Mouse (Mus musculus) MEL (cell line): ENCODE measurements around the gene Ly6g6c. TPM values are rescaled to one million over a fixed set of nuclear protein-coding genes. Genes with fewer than 3 reads are reported as not detected.

Experiments
- DNase-seq: peaks from one replicate; pipeline ENCODE4 v3.0.0; 2011; ENCODE audit warnings: low read depth, low spot score
- H3K27ac ChIP-seq: 2 replicates; pipeline ENCODE4 v1.5.1; 2012; ENCODE audit warnings: low read depth, mild to moderate bottlenecking, control low read depth, low read length, moderate library complexity; ENCODE audit not compliant: control insufficient read depth
- H3K27me3 ChIP-seq, 2 experiments: fragments of 150-350 bp in 1 of 2; sonication (generic) in 1 of 2; 2 replicates each; pipeline ENCODE4 v1.6.1; 2012; ENCODE audit warnings: low read length in 2 of 2, mild to moderate bottlenecking in 2 of 2, improper control_type of control experiment in 1 of 2, moderate library complexity in 1 of 2; ENCODE audit not compliant: insufficient read depth in 2 of 2, control insufficient read depth in 1 of 2
- H3K36me3 ChIP-seq, 2 experiments: 2 replicates each; pipeline ENCODE4 v1.6.1; 2012 to 2014; ENCODE audit warnings: low read length in 2 of 2, improper control_type of control experiment in 1 of 2, inconsistent platforms in 1 of 2, mild to moderate bottlenecking in 1 of 2; ENCODE audit not compliant: insufficient read depth in 2 of 2, control insufficient read depth in 1 of 2
- H3K4me1 ChIP-seq, 2 experiments: fragments of 150-350 bp in 1 of 2; sonication (generic) in 1 of 2; 2 replicates each; pipeline ENCODE4 v1.6.1; 2012; ENCODE audit warnings: low read length in 2 of 2, improper control_type of control experiment in 1 of 2, mild to moderate bottlenecking in 1 of 2; ENCODE audit not compliant: insufficient read depth in 2 of 2, control insufficient read depth in 1 of 2
- H3K4me3 ChIP-seq, 2 experiments: fragments of 150-350 bp in 1 of 2; sonication (generic) in 1 of 2; 2 replicates each; pipeline ENCODE4 v1.5.1; 2012; ENCODE audit warnings: low read depth in 2 of 2, low read length in 2 of 2, mild to moderate bottlenecking in 2 of 2, moderate library complexity in 2 of 2, control low read depth in 1 of 2, improper control_type of control experiment in 1 of 2; ENCODE audit not compliant: control insufficient read depth in 1 of 2, insufficient read depth in 1 of 2
- H3K79me2 ChIP-seq: 2 replicates; pipeline ENCODE4 v1.6.1; 2012; ENCODE audit warnings: mild to moderate bottlenecking, low read length, moderate library complexity; ENCODE audit not compliant: control insufficient read depth, poor library complexity, insufficient read depth
- H3K9ac ChIP-seq: 2 replicates; pipeline ENCODE4 v1.6.1; 2012; ENCODE audit warnings: low read depth, mild to moderate bottlenecking, control low read depth, low read length, moderate library complexity; ENCODE audit not compliant: control insufficient read depth, poor library complexity, severe bottlenecking
- H3K9me3 ChIP-seq: fragments of 150-350 bp; sonication (generic); replicated peaks from 2 replicates; pipeline ENCODE4 v1.6.1; 2012; ENCODE audit warnings: mild to moderate bottlenecking, low read length, improper control_type of control experiment, moderate library complexity; ENCODE audit not compliant: insufficient read depth
- BHLHE40 ChIP-seq: IDR thresholded peaks from 2 replicates; pipeline ENCODE4 v1.6.1; 2012; ENCODE audit warnings: low read depth, mild to moderate bottlenecking, inconsistent platforms, low read length, improper control_type of control experiment, borderline replicate concordance
- CHD1 ChIP-seq: IDR thresholded peaks from 2 replicates; pipeline ENCODE4 v1.6.1; 2012; ENCODE audit warnings: low read depth, mild to moderate bottlenecking, inconsistent platforms, low read length, improper control_type of control experiment
- CHD2 ChIP-seq: IDR thresholded peaks from 2 replicates; pipeline ENCODE4 v1.6.1; 2011; ENCODE audit warnings: low read length, improper control_type of control experiment
- CTCF ChIP-seq, 3 experiments: IDR thresholded peaks in 2 of 3; conservative IDR thresholded peaks in 1 of 3; 2 replicates each; pipeline ENCODE4 v1.5.1; 2011 to 2012; ENCODE audit warnings: low read length in 3 of 3, low read depth in 2 of 3, mild to moderate bottlenecking in 2 of 3, improper control_type of control experiment in 1 of 3, inconsistent platforms in 1 of 3, mixed read lengths in 1 of 3, moderate library complexity in 1 of 3; ENCODE audit not compliant: control insufficient read depth in 1 of 3, insufficient read depth in 1 of 3, poor library complexity in 1 of 3, severe bottlenecking in 1 of 3
- E2F4 ChIP-seq: IDR thresholded peaks from 2 replicates; pipeline ENCODE4 v1.6.1; 2011; ENCODE audit warnings: low read depth, low read length, improper control_type of control experiment, borderline replicate concordance
- ETS1 ChIP-seq: IDR thresholded peaks from 2 replicates; pipeline ENCODE4 v1.6.1; 2012; ENCODE audit warnings: low read depth, mild to moderate bottlenecking, inconsistent platforms, low read length, improper control_type of control experiment, moderate library complexity
- GATA1 ChIP-seq: IDR thresholded peaks from 2 replicates; pipeline ENCODE4 v1.6.1; 2011; ENCODE audit warnings: low read depth, low read length, improper control_type of control experiment
- HCFC1 ChIP-seq: IDR thresholded peaks from 2 replicates; pipeline ENCODE4 v1.6.1; 2012; ENCODE audit warnings: low read depth, mild to moderate bottlenecking, inconsistent platforms, low read length, improper control_type of control experiment, moderate library complexity
- JUND ChIP-seq: IDR thresholded peaks from 2 replicates; pipeline ENCODE4 v1.6.1; 2011; ENCODE audit warnings: low read depth, mild to moderate bottlenecking, improper control_type of control experiment, low read length
- KAT2A ChIP-seq: conservative IDR thresholded peaks from 2 replicates; pipeline ENCODE4 v1.6.1; 2012; ENCODE audit warnings: low read depth, low read length, improper control_type of control experiment, inconsistent platforms
- MAFK ChIP-seq: IDR thresholded peaks from 2 replicates; pipeline ENCODE4 v1.6.1; 2011; ENCODE audit warnings: low read depth, mild to moderate bottlenecking, low read length, improper control_type of control experiment, borderline replicate concordance
- MAX ChIP-seq: IDR thresholded peaks from 2 replicates; pipeline ENCODE4 v1.6.1; 2011; ENCODE audit warnings: low read length, improper control_type of control experiment
- MAZ ChIP-seq: IDR thresholded peaks from 2 replicates; pipeline ENCODE4 v1.6.1; 2012; ENCODE audit warnings: low read depth, mild to moderate bottlenecking, inconsistent platforms, low read length, improper control_type of control experiment
- MEF2A ChIP-seq: IDR thresholded peaks from 2 replicates; pipeline ENCODE4 v1.6.1; 2014; ENCODE audit warnings: low read depth, mild to moderate bottlenecking, inconsistent platforms, low read length, improper control_type of control experiment; ENCODE audit not compliant: poor library complexity, insufficient replicate concordance, severe bottlenecking; ENCODE audit errors: extremely low read depth
- MXI1 ChIP-seq: IDR thresholded peaks from 2 replicates; pipeline ENCODE4 v1.6.1; 2011; ENCODE audit warnings: mild to moderate bottlenecking, low read depth, low read length, improper control_type of control experiment
- MYB ChIP-seq: IDR thresholded peaks from 2 replicates; pipeline ENCODE4 v1.6.1; 2011; ENCODE audit warnings: mild to moderate bottlenecking, low read depth, low read length, improper control_type of control experiment
- MYC ChIP-seq: IDR thresholded peaks from 2 replicates; pipeline ENCODE4 v1.6.1; 2011; ENCODE audit warnings: low read depth, mild to moderate bottlenecking, low read length, improper control_type of control experiment, moderate library complexity
- NELFE ChIP-seq: IDR thresholded peaks from 2 replicates; pipeline ENCODE4 v1.6.1; 2011; ENCODE audit warnings: low read depth, low read length, improper control_type of control experiment
- NRF1 ChIP-seq: IDR thresholded peaks from 2 replicates; pipeline ENCODE4 v1.6.1; 2014; ENCODE audit warnings: low read depth, mild to moderate bottlenecking, inconsistent platforms, low read length, improper control_type of control experiment, moderate library complexity; ENCODE audit not compliant: poor library complexity, insufficient read depth, severe bottlenecking
- POLR2A ChIP-seq, 2 experiments: IDR thresholded peaks; 2 replicates each; pipeline ENCODE4 v1.6.1; 2011 to 2012; ENCODE audit warnings: low read length in 2 of 2, mild to moderate bottlenecking in 2 of 2, control low read depth in 1 of 2, improper control_type of control experiment in 1 of 2, low read depth in 1 of 2, moderate library complexity in 1 of 2; ENCODE audit not compliant: control insufficient read depth in 1 of 2, insufficient read depth in 1 of 2, poor library complexity in 1 of 2
- RAD21 ChIP-seq: IDR thresholded peaks from 2 replicates; pipeline ENCODE4 v1.6.1; 2011; ENCODE audit warnings: mild to moderate bottlenecking, low read depth, low read length, improper control_type of control experiment
- RCOR1 ChIP-seq: IDR thresholded peaks from 2 replicates; pipeline ENCODE4 v1.6.1; 2012; ENCODE audit warnings: low read depth, mild to moderate bottlenecking, inconsistent platforms, low read length, improper control_type of control experiment
- SIN3A ChIP-seq: IDR thresholded peaks from 2 replicates; pipeline ENCODE4 v1.6.1; 2012; ENCODE audit warnings: low read length, improper control_type of control experiment, inconsistent platforms
- TAL1 ChIP-seq: IDR thresholded peaks from 2 replicates; pipeline ENCODE4 v1.6.1; 2012; ENCODE audit warnings: mild to moderate bottlenecking, inconsistent platforms, low read length, moderate library complexity, mixed read lengths
- USF1 ChIP-seq: IDR thresholded peaks from 2 replicates; pipeline ENCODE4 v1.6.1; 2014; ENCODE audit warnings: low read depth, mild to moderate bottlenecking, inconsistent platforms, low read length, improper control_type of control experiment, moderate library complexity
- USF2 ChIP-seq, 2 experiments: IDR thresholded peaks; 2 replicates each; pipeline ENCODE4 v1.6.1; 2011 to 2012; ENCODE audit warnings: improper control_type of control experiment in 2 of 2, low read length in 2 of 2, borderline replicate concordance in 1 of 2, inconsistent platforms in 1 of 2, low read depth in 1 of 2, mild to moderate bottlenecking in 1 of 2; ENCODE audit not compliant: insufficient read depth in 1 of 2
- ZC3H11A ChIP-seq: IDR thresholded peaks from 2 replicates; pipeline ENCODE4 v1.6.1; 2012; ENCODE audit warnings: low read depth, mild to moderate bottlenecking, inconsistent platforms, low read length, improper control_type of control experiment
- ZKSCAN1 ChIP-seq: IDR thresholded peaks from 2 replicates; pipeline ENCODE4 v1.6.1; 2012; ENCODE audit warnings: low read depth, mild to moderate bottlenecking, inconsistent platforms, low read length, improper control_type of control experiment, moderate library complexity
- ZNF384 ChIP-seq: IDR thresholded peaks from 2 replicates; pipeline ENCODE4 v1.6.1; 2012; ENCODE audit warnings: low read depth, mild to moderate bottlenecking, inconsistent platforms, low read length, improper control_type of control experiment
- polyA plus RNA-seq, 2 experiments: library from polyadenylated mRNA; stranded (reverse) in 1 of 2; unstranded in 1 of 2; fragments of >175 nt in 1 of 2; fragments of >200 nt in 1 of 2; gene quantifications; 2 replicates each; pipeline versions ENCODE4 v1.2.1 to v1.2.4; 2012; ENCODE audit warnings: low replicate concordance in 2 of 2, low read depth in 1 of 2; ENCODE audit not compliant: insufficient read length in 2 of 2, insufficient read depth in 1 of 2, missing spikeins in 1 of 2
- total RNA-seq: library from RNA; depleted of rRNA; stranded (reverse); fragments of 300-350 nt; gene quantifications from 2 replicates; pipeline ENCODE4 v1.2.3, GENCODE M21; 2012

The Ly6g6c gene
- total and polyA plus RNA-seq, 3 experiments, result 0.24 TPM; not detected in 2

GRCm38 (mm10) chr17:35021842-35022477 is 43.2 kb upstream of the Ly6g6c start (continued):
- TF ChIP-seq MEF2A, result peak; percentile 64; the same call in 1 of the 2 replicates
- peak; percentile 95 for TF ChIP-seq JUND
- peak; percentile 92 for TF ChIP-seq BHLHE40
- peak; percentile 75 for TF ChIP-seq E2F4
- peak; percentile 99 for TF ChIP-seq SIN3A
- TF ChIP-seq RAD21, result no peak
- TF ChIP-seq USF2 (IDR thresholded peaks at IDR 0.05; ENCODE audit: borderline replicate concordance in 1 of 2, insufficient read depth in 1 of 2, low read depth in 1 of 2, low read length in 2 of 2), result peak in 1 of 2 experiments; percentile 73; a peak in 2 of 4 replicates

DNA sequence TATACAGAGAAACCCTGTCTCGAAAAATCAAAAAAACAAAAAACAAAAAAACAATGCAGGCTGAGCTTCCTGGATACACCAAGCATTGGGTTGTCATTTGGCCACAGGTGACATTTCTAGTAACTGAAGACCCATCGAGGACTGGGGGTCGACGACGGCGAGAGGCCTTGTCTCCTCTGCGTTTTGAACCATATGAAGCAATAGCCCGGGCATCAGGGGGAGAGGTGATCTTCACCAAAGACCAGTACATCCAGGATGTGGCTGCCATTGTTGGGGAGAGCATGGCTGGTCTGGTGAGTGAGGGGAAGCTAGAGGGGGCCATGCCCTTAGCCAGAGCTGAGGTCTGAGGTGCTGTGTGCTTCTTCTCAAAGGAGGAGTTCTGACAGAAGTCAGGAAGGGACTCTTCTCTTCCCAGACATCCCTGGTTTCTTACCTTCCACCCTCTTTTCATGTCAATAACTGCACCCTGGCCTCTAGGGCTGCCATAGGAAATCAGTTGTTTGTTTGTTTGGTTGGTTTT is 42.6 kb upstream of the Ly6g6c start:
- Histone ChIP-seq H3K4me3 (peak overlapping the region; percentile 54 to 66), H3K4me1 (peaks cover 14 to 54% of the 10 kb centered on the region in 2 experiments; a peak in 3 of 4 replicates), H3K27ac (peak overlapping the region; percentile 96)

GRCm38 (mm10) chr17:35023221-35023620 is 42.0 kb upstream of the Ly6g6c start:
- Histone ChIP-seq H3K27me3 (no peaks in the 10 kb centered on the region), H3K9ac (peak overlapping the region; percentile 77), H3K36me3 (peaks cover 0 to 47% of the 10 kb centered on the region in 2 experiments; a peak in 2 of 4 replicates), H3K79me2 (peaks cover 39% of the 10 kb centered on the region), H3K4me3 (peak overlapping the region; percentile 54 to 66), H3K4me1 (peaks cover 17 to 58% of the 10 kb centered on the region in 2 experiments; a peak in 3 of 4 replicates), H3K27ac (peak overlapping the region; percentile 96), H3K9me3 (no peaks in the 10 kb centered on the region)
- DNase-seq, result peak; percentile 57
- TF ChIP-seq GATA1 (no peak), ZNF384 (no peak), CTCF (IDR thresholded peaks at IDR 0.05 in 2 of 3, conservative IDR thresholded peaks at IDR 0.05 in 1 of 3; ENCODE audit: control insufficient read depth in 1 of 3, insufficient read depth in 1 of 3, low read depth in 2 of 3, low read length in 3 of 3, poor library complexity in 1 of 3, severe bottlenecking in 1 of 3) (peak in 1 of 3 experiments; percentile 5; a peak in 1 of 6 replicates), JUND (no peak), HCFC1 (no peak), MAX (peak; percentile 32; the same call in 1 of the 2 replicates), USF2 (IDR thresholded peaks at IDR 0.05; ENCODE audit: borderline replicate concordance in 1 of 2, insufficient read depth in 1 of 2, low read depth in 1 of 2, low read length in 2 of 2) (no peak), MXI1 (no peak; the same call in 1 of the 2 replicates), ZKSCAN1 (no peak), E2F4 (no peak), NELFE (no peak; the same call in 1 of the 2 replicates), RCOR1 (no peak), ETS1 (peak; percentile 8; the same call in 1 of the 2 replicates), ZC3H11A (no peak), MAFK (no peak), USF1 (peak; percentile 6), CHD2 (no peak)

More for the DNA sequence above, 42.6 kb upstream of the Ly6g6c start:
- Histone ChIP-seq H3K79me2 (peaks cover 38% of the 10 kb centered on the region), H3K9ac (peak overlapping the region; percentile 77), H3K9me3 (no peaks in the 10 kb centered on the region), H3K36me3 (peaks cover 0 to 42% of the 10 kb centered on the region in 2 experiments; a peak in 2 of 4 replicates), H3K27me3 (no peaks in the 10 kb centered on the region)
- TF ChIP-seq BHLHE40 (no peak), MAZ (no peak), MAX (no peak), NRF1 (no peak), MYC (0 out of 2 replicates have a peak, but pooled peaks have one; percentile 10), NELFE (no peak), TAL1 (no peak), KAT2A (no peak), ETS1 (no peak), POLR2A (IDR thresholded peaks at IDR 0.05; ENCODE audit: control insufficient read depth in 1 of 2, insufficient read depth in 1 of 2, low read depth in 1 of 2, low read length in 2 of 2, poor library complexity in 1 of 2) (peak in 1 of 2 experiments; percentile 33; a peak in 1 of 4 replicates), ZNF384 (no peak), MYB (no peak), CHD2 (no peak), MAFK (no peak), CHD1 (peak; percentile 54)
- peak; percentile 58 for DNase-seq
